Mouse (Mus musculus) kidney, adult 2 months (tissue): Measurements from ENCODE around the gene Ncoa3. TPM values are rescaled to one million over a fixed set of nuclear protein-coding genes. Genes with fewer than 3 reads are reported as not detected.

Source experiments
- DNase-seq: peaks from one replicate; pipeline ENCODE4 v3.0.0; 2021
- H3K27ac ChIP-seq: fragments of 200-500 bp; 2 replicates; pipeline ENCODE4 v1.5.1; 2012; ENCODE audit warnings: low read depth, low read length, control low read depth, inconsistent platforms; ENCODE audit not compliant: insufficient read depth
- H3K27me3 ChIP-seq: fragments of 200-500 bp; replicated peaks from 2 replicates; pipeline ENCODE4 v1.6.1; 2012; ENCODE audit warnings: mild to moderate bottlenecking, moderate library complexity, low read length, inconsistent platforms; ENCODE audit not compliant: control insufficient read depth, insufficient read depth
- H3K36me3 ChIP-seq: fragments of 200-500 bp; 2 replicates; pipeline ENCODE4 v1.6.1; 2012; ENCODE audit warnings: mild to moderate bottlenecking, moderate library complexity, low read length, inconsistent platforms; ENCODE audit not compliant: control insufficient read depth, insufficient read depth
- H3K4me1 ChIP-seq: fragments of 200-500 bp; 2 replicates; pipeline ENCODE4 v1.6.1; 2011; ENCODE audit warnings: low read length; ENCODE audit not compliant: control insufficient read depth, insufficient read depth
- H3K4me3 ChIP-seq: fragments of 200-500 bp; 2 replicates; pipeline ENCODE4 v1.5.1; 2011; ENCODE audit warnings: mild to moderate bottlenecking, low read depth, low read length, control low read depth; ENCODE audit not compliant: insufficient read depth
- CTCF ChIP-seq: fragments of 200-500 bp; conservative IDR thresholded peaks from 2 replicates; pipeline ENCODE4 v1.5.1; 2011; ENCODE audit warnings: low read depth, mild to moderate bottlenecking, control low read depth, low read length, moderate library complexity, mixed read lengths; ENCODE audit not compliant: insufficient read depth, insufficient read length
- POLR2A ChIP-seq: fragments of 200-500 bp; IDR thresholded peaks from one replicate; pipeline ENCODE4 v1.6.1; 2011; ENCODE audit warnings: low read depth, low read length, control low read depth
- WGBS: fragments of 180-500 bp; shearing (Covaris S2); methylation state at CpG from one replicate; pipeline ENCODE4 v1.1.7; 2018; 5-methylcytosine and 5-hydroxymethylcytosine counted together
- polyA plus RNA-seq: library from polyadenylated mRNA; depleted of rRNA; stranded (reverse); fragments of >200 nt; gene quantifications from 2 replicates; pipeline ENCODE4 v1.2.3, GENCODE M21; 2012

Ncoa3 gene
- polyA plus RNA-seq, 1 experiment, result 36.3 TPM

GRCm38 (mm10) chr2:166025943-166026342 is 33.5 kb downstream of the Ncoa3 start:
- DNase-seq, result no peak
- TF ChIP-seq POLR2A (no peak), CTCF (no peak)
- Histone ChIP-seq H3K36me3 (no peaks in the 10 kb centered on the region), H3K4me1 (peaks cover 56% of the 10 kb centered on the region), H3K4me3 (no peak overlapping the region), H3K27ac (peak overlapping the region; percentile 10; the same call in 1 of the 2 replicates), H3K27me3 (no peaks in the 10 kb centered on the region)
- 64% methylated on average over 5 of the region's 5 CpGs for WGBS

DNA sequence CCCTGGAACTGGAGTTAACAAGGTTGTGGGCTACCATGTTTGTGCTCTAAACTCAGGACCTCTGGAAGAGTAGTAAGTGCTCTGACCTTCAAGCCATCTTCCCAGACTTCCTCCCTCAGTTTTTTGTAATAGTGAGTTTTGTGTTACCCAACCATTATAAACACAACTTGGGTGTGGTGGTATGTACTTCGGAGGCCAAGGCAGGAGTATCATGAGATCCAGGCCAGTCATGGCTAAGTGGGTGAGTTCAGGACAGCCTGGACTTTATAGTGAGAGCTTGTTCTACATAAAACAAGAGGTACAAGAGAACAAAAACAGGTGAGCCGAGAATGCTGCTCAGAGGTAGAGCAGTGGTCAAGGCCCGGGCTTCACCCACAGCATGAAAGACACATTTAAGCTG is 35.4 kb downstream of the Ncoa3 start:
- H3K4me1 ChIP-seq, result peaks cover 56% of the 10 kb centered on the region
- no peaks in the 10 kb centered on the region for H3K36me3 ChIP-seq
- no peak overlapping the region for H3K4me3 ChIP-seq
- no peak for DNase-seq
- WGBS, result 78% methylated on average over 3 of the region's 3 CpGs
- H3K27me3 ChIP-seq, result no peaks in the 10 kb centered on the region
- peak overlapping the region; percentile 35 for H3K27ac ChIP-seq
- TF ChIP-seq POLR2A (no peak), CTCF (no peak)

- no peak for TF ChIP-seq POLR2A
- TF ChIP-seq CTCF, result no peak
- 28% methylated on average over 4 of the region's 4 CpGs for WGBS
These were observed 36.8 kb downstream of the Ncoa3 start for GRCm38 (mm10) chr2:166029232-166029631.

GRCm38 (mm10) chr2:166030256-166030995 is 38.0 kb downstream of the Ncoa3 start:
- H3K4me1 ChIP-seq, result peaks cover 46% of the 10 kb centered on the region
- DNase-seq, result peak; percentile 42
- no peaks in the 10 kb centered on the region for H3K27me3 ChIP-seq
- H3K27ac ChIP-seq, result peak overlapping the region; percentile 76
- 7% methylated on average over 13 of the region's 13 CpGs for WGBS
- no peak for TF ChIP-seq CTCF
- TF ChIP-seq POLR2A, result no peak
- H3K4me3 ChIP-seq, result peak overlapping the region; percentile 10; the same call in 1 of the 2 replicates
- H3K36me3 ChIP-seq, result no peaks in the 10 kb centered on the region

More at GRCm38 (mm10) chr2:166029232-166029631, 36.8 kb downstream of the Ncoa3 start:
- H3K4me1 ChIP-seq, result peaks cover 50% of the 10 kb centered on the region
- DNase-seq, result no peak
- no peaks in the 10 kb centered on the region for H3K27me3 ChIP-seq
- H3K36me3 ChIP-seq, result no peaks in the 10 kb centered on the region
- H3K27ac ChIP-seq, result no peak overlapping the region
- H3K4me3 ChIP-seq, result no peak overlapping the region

DNA sequence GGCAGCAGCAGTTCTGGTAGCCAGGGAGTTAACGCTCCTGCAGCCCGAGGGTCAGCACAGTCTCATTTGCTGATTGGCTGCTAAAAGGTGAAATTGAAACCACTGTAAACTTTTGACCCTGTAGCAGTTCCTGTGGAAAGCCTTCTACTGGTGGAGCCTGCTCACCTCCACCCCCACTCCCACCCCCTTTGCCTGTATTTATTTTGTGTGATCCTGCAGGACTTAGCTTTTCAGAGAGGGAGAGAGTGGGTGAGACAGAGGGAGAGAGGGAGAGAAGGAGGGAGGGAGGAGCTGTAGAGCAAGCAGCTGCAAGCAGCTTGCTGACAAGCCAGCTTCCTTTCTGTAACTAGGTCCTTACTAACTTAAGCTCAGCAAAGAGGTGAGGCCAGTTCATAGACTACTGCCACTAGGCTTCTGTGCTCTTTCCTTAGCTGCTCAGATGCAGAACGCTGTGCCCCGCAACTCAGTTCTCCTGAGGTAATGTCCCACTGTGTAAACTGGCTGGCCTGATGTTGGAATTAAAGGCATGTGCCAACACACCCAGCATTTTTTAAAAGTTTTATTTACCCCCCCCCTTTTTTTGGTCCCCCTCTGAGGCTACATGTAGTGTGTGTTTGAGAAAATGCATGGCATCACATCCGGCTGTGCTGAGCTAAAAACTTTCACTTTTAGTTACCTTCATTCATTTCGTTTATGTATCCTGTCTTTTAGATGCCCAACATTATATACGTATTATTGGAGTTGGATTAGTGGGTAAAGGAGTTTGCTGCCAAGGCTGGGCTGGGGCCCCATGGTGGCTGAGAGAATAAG is 38.9 kb downstream of the Ncoa3 start:
- DNase-seq, result peak; percentile 87
- H3K27ac ChIP-seq, result peak overlapping the region; percentile 37
- no peaks in the 10 kb centered on the region for H3K27me3 ChIP-seq
- no peak overlapping the region for H3K4me3 ChIP-seq
- H3K36me3 ChIP-seq, result no peaks in the 10 kb centered on the region
- TF ChIP-seq CTCF (0 out of 2 replicates have a peak, but pooled peaks have one; percentile 2), POLR2A (no peak)
- peaks cover 42% of the 10 kb centered on the region for H3K4me1 ChIP-seq
- whole genome bisulfite sequencing, result 8% methylated on average over 7 of the region's 7 CpGs

GRCm38 (mm10) chr2:166032628-166033027 is 40.2 kb downstream of the Ncoa3 start:
- DNase-seq, result no peak
- 85% methylated on average over 5 of the region's 5 CpGs for WGBS
- Histone ChIP-seq H3K27me3 (no peaks in the 10 kb centered on the region), H3K4me3 (no peak overlapping the region), H3K4me1 (peaks cover 43% of the 10 kb centered on the region), H3K36me3 (no peaks in the 10 kb centered on the region), H3K27ac (no peak overlapping the region)
- TF ChIP-seq CTCF, result no peak
- TF ChIP-seq POLR2A, result no peak

GRCm38 (mm10) chr2:166034967-166035490 is 42.6 kb downstream of the Ncoa3 start:
- peak overlapping the region; percentile 91 for H3K27ac ChIP-seq
- no peaks in the 10 kb centered on the region for H3K27me3 ChIP-seq
- H3K36me3 ChIP-seq, result no peaks in the 10 kb centered on the region
- TF ChIP-seq CTCF (no peak), POLR2A (no peak)
- 11% methylated on average over 3 of the region's 3 CpGs for WGBS
- peak; percentile 80 for DNase-seq
- H3K4me3 ChIP-seq, result no peak overlapping the region
- peaks cover 39% of the 10 kb centered on the region for H3K4me1 ChIP-seq
